Mouse (Mus musculus) heart, embryonic 12.5 days (tissue): ENCODE results near the gene Gm11568. TPM values are rescaled to one million over a fixed set of nuclear protein-coding genes. Genes with fewer than 3 reads are reported as not detected.
"Not testable (repeated sequence)": the region's sequence is repeated elsewhere in the genome, so short reads cannot be mapped to it uniquely, and the experiment has no call there.

Source experiments
- ATAC-seq: fragments of 200-750 bp; cut with Nextera tagmentation; 2 replicates; pipeline ENCODE4 v1.8.0; 2017; ENCODE audit warnings: moderate TSS enrichment, moderate library complexity; ENCODE audit not compliant: insufficient number of reproducible peaks, low FRiP score
- H3K27ac ChIP-seq: fragments of 300-500 bp; sonication (generic); 2 replicates; pipeline ENCODE4 v1.5.1; 2016; ENCODE audit warnings: mild to moderate bottlenecking, moderate library complexity; ENCODE audit not compliant: poor library complexity, severe bottlenecking
- H3K27me3 ChIP-seq: fragments of 300-500 bp; sonication (generic); replicated peaks from 2 replicates; pipeline ENCODE4 v1.6.1; 2016; ENCODE audit warnings: mild to moderate bottlenecking, moderate library complexity
- H3K36me3 ChIP-seq: fragments of 300-500 bp; sonication (generic); 2 replicates; pipeline ENCODE4 v1.6.1; 2016; ENCODE audit warnings: mild to moderate bottlenecking, moderate library complexity
- H3K4me1 ChIP-seq: fragments of 300-500 bp; sonication (generic); replicated peaks from 2 replicates; pipeline ENCODE4 v1.6.1; 2016; ENCODE audit warnings: mild to moderate bottlenecking
- H3K4me2 ChIP-seq: fragments of 300-500 bp; sonication (generic); 2 replicates; pipeline ENCODE4 v1.6.1; 2016; ENCODE audit warnings: mild to moderate bottlenecking, moderate library complexity
- H3K4me3 ChIP-seq: fragments of 300-500 bp; sonication (generic); 2 replicates; pipeline ENCODE4 v1.5.1; 2016; ENCODE audit warnings: mild to moderate bottlenecking
- H3K9ac ChIP-seq: fragments of 300-500 bp; sonication (generic); 2 replicates; pipeline ENCODE4 v1.6.1; 2016; ENCODE audit warnings: mild to moderate bottlenecking, moderate library complexity
- H3K9me3 ChIP-seq: fragments of 300-500 bp; sonication (generic); replicated peaks from 2 replicates; pipeline ENCODE4 v1.6.1; 2016; ENCODE audit warnings: mild to moderate bottlenecking, moderate library complexity
- WGBS: fragments of 180-500 bp; shearing (Covaris S2); methylation state at CpG from one replicate; pipeline ENCODE4 v1.1.7; 2016; 5-methylcytosine and 5-hydroxymethylcytosine counted together
- polyA plus RNA-seq: library from polyadenylated mRNA; unstranded; fragments of >200 nt; fragmentation: Nextera tagmentation; extraction: Ambion mirVana; gene quantifications from 2 replicates; pipeline ENCODE4 v1.2.1, GENCODE M21; 2016

Gm11568 gene
- polyA plus RNA-seq: not detected in 2 replicates

GRCm38 (mm10) chr11:99857617-99858016 is at the start of gene Gm11568:
Gene Gm11568 (plus strand): TSS chr11:99857917.
- no peak within 1 kb of the TSS for H3K27ac ChIP-seq
- no peak within 1 kb of the TSS for H3K9ac ChIP-seq
- H3K4me2 ChIP-seq: no peak within 1 kb of the TSS
- H3K4me1 ChIP-seq: no peaks in the 10 kb centered on the region
- H3K9me3 ChIP-seq: no peaks in the 10 kb centered on the region
- no peaks in the 10 kb centered on the region for H3K27me3 ChIP-seq
- H3K36me3 ChIP-seq: no peaks in the 10 kb centered on the region
- H3K4me3 ChIP-seq: no peak within 1 kb of the TSS
- WGBS: 72% methylated on average over 2 of the region's 2 CpGs
- ATAC-seq: no peak

GRCm38 (mm10) chr11:99809792-99810191 is 47.9 kb upstream of the Gm11568 start, which contains the start of gene Krtap4-13:
Gene Krtap4-13 (minus strand): TSS chr11:99809892.
- H3K27ac ChIP-seq, H3K4me3 ChIP-seq, H3K9me3 ChIP-seq, ATAC-seq, H3K27me3 ChIP-seq, H3K4me2 ChIP-seq, H3K9ac ChIP-seq, H3K36me3 ChIP-seq, H3K4me1 ChIP-seq: not testable (repeated sequence)

GRCm38 (mm10) chr11:99815566-99815965 is 42.2 kb upstream of the Gm11568 start, which contains the start of gene Gm11564:
Gene Gm11564 (minus strand): TSS chr11:99815666.
- ATAC-seq, H3K9me3 ChIP-seq, H3K9ac ChIP-seq, H3K27me3 ChIP-seq, H3K27ac ChIP-seq, H3K4me2 ChIP-seq, H3K4me1 ChIP-seq, H3K36me3 ChIP-seq, H3K4me3 ChIP-seq: not testable (repeated sequence)
- 77% methylated on average over 2 of the region's 2 CpGs for WGBS

GRCm38 (mm10) chr11:99837966-99838365 is 19.8 kb upstream of the Gm11568 start, which contains the start of gene 2300003K06Rik:
Gene 2300003K06Rik (minus strand): TSS chr11:99838066.
- H3K4me3 ChIP-seq: no peak within 1 kb of the TSS
- WGBS: 74% methylated on average over 1 of the region's 1 CpGs
- no peaks in the 10 kb centered on the region for H3K4me1 ChIP-seq
- no peaks in the 10 kb centered on the region for H3K36me3 ChIP-seq
- no peak for ATAC-seq
- H3K27ac ChIP-seq: no peak within 1 kb of the TSS
- H3K9me3 ChIP-seq: 0 out of 2 replicates have a peak, but pooled peaks cover 4% of the 10 kb centered on the region
- no peak within 1 kb of the TSS for H3K4me2 ChIP-seq
- no peak within 1 kb of the TSS for H3K9ac ChIP-seq
- H3K27me3 ChIP-seq: no peaks in the 10 kb centered on the region

- Histone ChIP-seq H3K4me2 (no peak overlapping the region), H3K27me3 (no peaks in the 10 kb centered on the region), H3K27ac (no peak overlapping the region), H3K9ac (no peak overlapping the region), H3K4me3 (no peak overlapping the region), H3K4me1 (no peaks in the 10 kb centered on the region), H3K9me3 (0 out of 2 replicates have a peak, but pooled peaks cover 4% of the 10 kb centered on the region), H3K36me3 (no peaks in the 10 kb centered on the region)
- 67% methylated on average over 1 of the region's 1 CpGs for WGBS
- ATAC-seq: no peak
Measured at GRCm38 (mm10) chr11:99842185-99842584, 15.5 kb upstream of the Gm11568 start.

GRCm38 (mm10) chr11:99846746-99847145 is 11.0 kb upstream of the Gm11568 start:
- no peak for ATAC-seq
- Histone ChIP-seq H3K27me3 (no peaks in the 10 kb centered on the region), H3K4me1 (no peaks in the 10 kb centered on the region), H3K9ac (no peak overlapping the region), H3K4me2 (no peak overlapping the region), H3K27ac (no peak overlapping the region), H3K9me3 (no peaks in the 10 kb centered on the region), H3K36me3 (no peaks in the 10 kb centered on the region), H3K4me3 (no peak overlapping the region)
- 72% methylated on average over 2 of the region's 2 CpGs for WGBS

- Histone ChIP-seq H3K9ac (no peak within 1 kb of the TSS), H3K36me3 (no peaks in the 10 kb centered on the region), H3K4me2 (no peak within 1 kb of the TSS), H3K27ac (no peak within 1 kb of the TSS), H3K9me3 (no peaks in the 10 kb centered on the region), H3K27me3 (no peaks in the 10 kb centered on the region), H3K4me1 (no peaks in the 10 kb centered on the region), H3K4me3 (no peak within 1 kb of the TSS)
- ATAC-seq: no peak
Measured at GRCm38 (mm10) chr11:99851508-99851907, 6.2 kb upstream of the Gm11568 start, which contains the start of gene Krtap4-16. Gene Krtap4-16 (minus strand): TSS chr11:99851608.

- no peak for ATAC-seq
- Histone ChIP-seq H3K27ac (no peak overlapping the region), H3K9me3 (no peaks in the 10 kb centered on the region), H3K36me3 (no peaks in the 10 kb centered on the region), H3K27me3 (no peaks in the 10 kb centered on the region), H3K4me3 (no peak overlapping the region), H3K4me1 (no peaks in the 10 kb centered on the region), H3K4me2 (no peak overlapping the region), H3K9ac (no peak overlapping the region)
- 50% methylated on average over 3 of the region's 3 CpGs for WGBS
Measured at GRCm38 (mm10) chr11:99854121-99854520, 3.6 kb upstream of the Gm11568 start.

GRCm38 (mm10) chr11:99858761-99859160 is 1.0 kb downstream of the Gm11568 start:
- no peaks in the 10 kb centered on the region for H3K27me3 ChIP-seq
- H3K27ac ChIP-seq: no peak overlapping the region
- no peak overlapping the region for H3K4me2 ChIP-seq
- no peaks in the 10 kb centered on the region for H3K36me3 ChIP-seq
- no peaks in the 10 kb centered on the region for H3K4me1 ChIP-seq
- no peak for ATAC-seq
- no peaks in the 10 kb centered on the region for H3K9me3 ChIP-seq
- no peak overlapping the region for H3K9ac ChIP-seq
- 79% methylated on average over 2 of the region's 2 CpGs for WGBS
- H3K4me3 ChIP-seq: no peak overlapping the region

GRCm38 (mm10) chr11:99864176-99864575 is 6.5 kb downstream of the Gm11568 start, which contains the start of gene Gm11559:
Gene Gm11559 (plus strand): TSS chr11:99864476.
- ATAC-seq: not testable (repeated sequence)

GRCm38 (mm10) chr11:99873089-99873488 is 15.4 kb downstream of the Gm11568 start, which contains the start of gene Krtap9-1:
Gene Krtap9-1 (plus strand): TSS chr11:99873389.
- ATAC-seq, H3K27ac ChIP-seq: not testable (repeated sequence)
- 79% methylated on average over 1 of the region's 1 CpGs for WGBS

More at GRCm38 (mm10) chr11:99864176-99864575, 6.5 kb downstream of the Gm11568 start, which contains the start of gene Gm11559:
- not testable (repeated sequence) for H3K9me3 ChIP-seq, H3K4me2 ChIP-seq, H3K4me1 ChIP-seq, H3K4me3 ChIP-seq, H3K27ac ChIP-seq, H3K36me3 ChIP-seq, H3K9ac ChIP-seq, H3K27me3 ChIP-seq
- 48% methylated on average over 1 of the region's 1 CpGs for WGBS

GRCm38 (mm10) chr11:99878887-99879286 is 21.2 kb downstream of the Gm11568 start, which contains the start of gene Gm11567:
Gene Gm11567 (plus strand): TSS chr11:99879187.
- not testable (repeated sequence) for H3K4me3 ChIP-seq, H3K27ac ChIP-seq, H3K4me2 ChIP-seq, H3K9ac ChIP-seq, H3K9me3 ChIP-seq, H3K27me3 ChIP-seq, H3K36me3 ChIP-seq, H3K4me1 ChIP-seq, ATAC-seq
- WGBS: 43% methylated on average over 1 of the region's 1 CpGs

More at GRCm38 (mm10) chr11:99873089-99873488, 15.4 kb downstream of the Gm11568 start, which contains the start of gene Krtap9-1:
- H3K4me3 ChIP-seq, H3K9ac ChIP-seq, H3K36me3 ChIP-seq, H3K27me3 ChIP-seq, H3K9me3 ChIP-seq, H3K4me2 ChIP-seq, H3K4me1 ChIP-seq: not testable (repeated sequence)
